Mouse (Mus musculus): Measurements from ENCODE around the gene Bbs10. TPM values are rescaled to one million over a fixed set of nuclear protein-coding genes. Genes with fewer than 3 reads are reported as not detected.

Gene Bbs10
- polyA plus RNA-seq, 1 experiment from 2014 or later, result 7.7 TPM

DNA sequence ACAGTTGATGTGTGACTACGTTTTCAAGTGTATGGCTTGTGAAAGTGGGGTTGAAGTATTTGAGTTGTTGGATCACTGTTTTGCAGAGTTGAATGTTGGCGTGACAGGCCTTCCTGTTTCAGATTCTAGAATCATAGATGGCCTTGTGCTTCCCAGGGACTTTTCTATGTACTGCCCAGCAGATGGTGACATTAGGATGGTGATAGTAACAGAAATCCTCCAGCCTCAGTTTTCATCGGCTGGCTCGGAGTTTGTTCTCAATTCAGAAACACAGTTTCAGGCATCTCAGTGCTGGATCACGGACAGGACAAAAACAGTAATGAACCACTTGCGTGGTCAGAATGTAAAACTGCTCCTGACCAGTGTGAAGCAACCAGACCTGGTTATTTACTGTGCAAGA is 1.1 kb downstream of the Bbs10 start:
- H3K9me3 ChIP-seq, result no peaks in the 10 kb centered on the region
- no peaks in the 10 kb centered on the region for H3K4me1 ChIP-seq
- no peaks in the 10 kb centered on the region for H3K27me3 ChIP-seq
- H3K9ac ChIP-seq, result no peak overlapping the region
- H3K4me3 ChIP-seq, result no peak overlapping the region
- H3K4me2 ChIP-seq (replicated peaks), result no peak overlapping the region
- H3K27ac ChIP-seq, result no peak overlapping the region
- ATAC-seq (ENCODE audit: insufficient number of reproducible peaks, insufficient read depth, low FRiP score, low TSS enrichment), result no peak
- no peaks in the 10 kb centered on the region for H3K36me3 ChIP-seq
- 91% methylated on average over 6 of the region's 6 CpGs for WGBS

DNA sequence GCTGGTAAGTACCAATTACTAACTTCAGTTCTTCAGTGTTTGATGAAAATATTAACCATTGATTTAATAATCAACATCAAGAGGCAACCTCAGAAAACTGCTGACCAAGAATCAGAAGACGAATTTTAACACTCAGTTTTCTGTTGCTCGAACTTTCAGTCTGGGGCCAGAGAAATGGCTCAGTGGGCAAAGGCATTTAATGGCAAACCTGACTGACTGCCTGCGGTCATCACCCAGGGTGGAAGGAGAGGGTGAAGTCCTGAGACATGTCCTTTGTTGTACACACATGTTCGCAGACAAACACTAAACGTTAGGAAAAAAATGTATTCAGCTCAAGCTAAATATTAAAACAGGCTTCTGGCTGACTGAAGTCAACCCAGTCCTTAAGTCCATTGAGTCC is 2.6 kb downstream of the Bbs10 start:
- Histone ChIP-seq H3K4me3 (no peak overlapping the region), H3K4me2 (replicated peaks) (no peak overlapping the region), H3K9me3 (no peaks in the 10 kb centered on the region), H3K4me1 (no peaks in the 10 kb centered on the region), H3K27me3 (no peaks in the 10 kb centered on the region), H3K27ac (no peak overlapping the region), H3K36me3 (no peaks in the 10 kb centered on the region), H3K9ac (no peak overlapping the region)
- ATAC-seq (ENCODE audit: insufficient number of reproducible peaks, insufficient read depth, low FRiP score, low TSS enrichment), result no peak
- WGBS, result 91% methylated on average over 5 of the region's 5 CpGs

DNA sequence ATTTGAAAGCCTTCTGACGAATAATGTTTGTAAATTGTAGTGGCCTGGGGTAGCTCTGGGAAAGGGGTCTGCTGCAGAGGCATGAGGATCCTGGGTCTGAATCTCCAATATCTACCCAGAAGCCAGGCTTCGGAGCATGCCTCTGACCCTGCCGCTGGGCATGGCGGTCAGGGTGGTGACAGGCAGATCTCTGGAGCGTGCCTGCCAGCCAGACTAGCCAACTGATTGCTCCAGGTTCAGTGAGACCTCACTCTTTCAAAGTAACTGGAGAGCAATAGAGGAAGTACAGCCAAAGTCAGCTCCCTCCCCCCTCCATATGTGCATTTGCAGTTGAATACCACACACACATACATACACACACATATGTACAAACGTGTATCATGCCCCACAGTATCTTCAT is 4.0 kb downstream of the Bbs10 start:
- Histone ChIP-seq H3K9ac (no peak overlapping the region), H3K4me3 (no peak overlapping the region), H3K36me3 (no peaks in the 10 kb centered on the region), H3K9me3 (no peaks in the 10 kb centered on the region), H3K4me2 (replicated peaks) (no peak overlapping the region), H3K27me3 (no peaks in the 10 kb centered on the region), H3K27ac (no peak overlapping the region), H3K4me1 (no peaks in the 10 kb centered on the region)
- ATAC-seq (ENCODE audit: insufficient number of reproducible peaks, insufficient read depth, low FRiP score, low TSS enrichment), result no peak
- 90% methylated on average over 6 of the region's 6 CpGs for WGBS

DNA sequence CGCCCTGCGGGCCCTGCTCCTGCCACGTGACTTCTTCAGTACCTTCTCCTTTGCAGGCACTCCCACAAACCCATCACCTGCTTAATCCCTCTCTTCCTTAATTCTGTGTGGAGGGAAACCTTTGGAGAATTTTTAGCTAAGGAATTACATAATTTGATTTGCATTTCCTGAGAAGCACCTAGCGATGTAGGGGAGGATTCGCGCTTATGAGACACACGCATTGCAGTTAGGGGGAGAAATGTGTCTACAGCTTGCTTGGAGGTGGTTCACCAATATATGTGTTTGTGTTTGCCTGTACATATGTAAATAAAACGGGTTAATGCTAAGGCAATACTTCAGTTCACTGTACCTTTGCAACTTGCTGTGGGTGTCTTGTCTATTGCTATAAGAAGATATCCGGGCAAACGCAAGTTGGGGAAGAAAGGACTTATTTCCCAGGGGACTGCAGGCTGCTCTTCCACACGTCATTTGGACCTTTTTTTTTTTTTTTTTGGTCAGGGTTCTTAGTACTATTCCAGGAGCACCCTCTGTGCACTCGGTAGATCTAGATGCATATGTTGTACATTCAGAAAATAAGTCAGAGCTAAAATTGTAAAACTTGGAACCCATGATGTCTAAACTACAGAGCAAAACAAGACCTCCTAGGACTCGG is 10.5 kb downstream of the Bbs10 start:
- Histone ChIP-seq H3K27ac (no peak overlapping the region), H3K4me1 (no peaks in the 10 kb centered on the region), H3K9ac (no peak overlapping the region), H3K4me2 (replicated peaks) (no peak overlapping the region), H3K36me3 (no peaks in the 10 kb centered on the region), H3K4me3 (no peak overlapping the region), H3K9me3 (no peaks in the 10 kb centered on the region), H3K27me3 (no peaks in the 10 kb centered on the region)
- WGBS, result 89% methylated on average over 13 of the region's 13 CpGs
- ATAC-seq (ENCODE audit: insufficient number of reproducible peaks, insufficient read depth, low FRiP score, low TSS enrichment), result no peak

DNA sequence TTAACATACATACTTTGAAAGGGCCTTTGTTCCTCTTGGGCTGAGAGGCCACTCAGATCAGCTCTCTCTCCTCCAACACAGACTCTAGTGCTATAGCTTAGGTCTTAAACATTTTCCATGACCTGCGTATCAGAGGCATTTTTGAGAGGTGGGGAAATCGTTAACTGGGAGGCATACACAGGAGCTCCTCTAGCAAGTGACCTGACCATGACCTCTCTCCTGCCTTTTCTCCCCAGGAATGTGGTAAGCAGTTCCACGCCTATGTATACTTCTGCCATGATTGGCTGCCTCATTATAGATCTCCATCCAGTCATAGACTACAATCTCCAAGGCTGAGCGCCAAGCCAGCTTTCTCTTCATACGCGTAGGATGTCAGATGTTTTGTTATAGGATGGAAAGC is 14.8 kb downstream of the Bbs10 start:
- Histone ChIP-seq H3K4me2 (replicated peaks) (no peak overlapping the region), H3K36me3 (no peaks in the 10 kb centered on the region), H3K4me1 (no peaks in the 10 kb centered on the region), H3K27me3 (no peaks in the 10 kb centered on the region), H3K9me3 (no peaks in the 10 kb centered on the region), H3K4me3 (no peak overlapping the region), H3K9ac (no peak overlapping the region), H3K27ac (no peak overlapping the region)
- no peak for ATAC-seq (ENCODE audit: insufficient number of reproducible peaks, insufficient read depth, low FRiP score, low TSS enrichment)
- WGBS, result 70% methylated on average over 6 of the region's 6 CpGs

DNA sequence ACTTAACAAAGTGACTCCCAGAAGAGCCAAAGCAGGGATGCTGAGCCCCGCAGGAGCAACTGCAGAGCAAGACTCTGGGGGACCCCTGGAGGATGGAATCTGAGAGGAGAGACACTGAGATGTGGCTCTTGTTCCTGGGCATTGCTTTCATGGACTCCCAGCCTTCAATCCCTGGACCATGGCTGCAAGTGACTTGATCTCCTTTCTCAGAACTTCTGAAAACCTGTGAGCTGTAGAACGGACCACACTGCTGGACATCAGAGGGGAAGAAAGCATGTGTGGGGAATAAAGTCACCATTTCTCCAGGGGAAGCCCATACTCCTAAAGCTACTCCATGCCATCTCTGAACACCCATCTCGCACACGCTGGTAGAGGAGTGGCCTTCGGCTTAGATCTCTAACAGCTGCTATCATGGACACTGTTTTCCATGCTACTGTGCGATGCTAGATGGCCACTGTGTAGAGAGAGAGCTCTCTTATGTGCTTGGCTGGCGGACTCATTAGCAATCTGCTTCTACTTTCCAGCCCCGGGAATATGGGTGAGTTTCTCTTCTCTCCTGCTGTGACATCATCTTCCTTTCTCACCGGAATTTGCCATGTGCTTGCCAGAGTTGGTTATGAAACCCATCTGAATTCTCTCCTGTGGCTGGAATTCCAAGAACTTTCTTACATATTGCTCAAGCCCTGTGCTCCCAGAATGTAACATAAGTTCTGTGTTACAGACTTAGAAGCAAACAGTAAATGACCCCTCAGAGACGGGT is 16.3 kb downstream of the Bbs10 start:
- H3K9me3 ChIP-seq, result no peaks in the 10 kb centered on the region
- no peak for ATAC-seq (ENCODE audit: insufficient number of reproducible peaks, insufficient read depth, low FRiP score, low TSS enrichment)
- no peaks in the 10 kb centered on the region for H3K36me3 ChIP-seq
- no peak overlapping the region for H3K4me2 ChIP-seq (replicated peaks)
- no peak overlapping the region for H3K27ac ChIP-seq
- H3K4me3 ChIP-seq, result no peak overlapping the region
- H3K4me1 ChIP-seq, result no peaks in the 10 kb centered on the region
- WGBS, result 62% methylated on average over 10 of the region's 10 CpGs
- H3K27me3 ChIP-seq, result no peaks in the 10 kb centered on the region
- no peak overlapping the region for H3K9ac ChIP-seq

DNA sequence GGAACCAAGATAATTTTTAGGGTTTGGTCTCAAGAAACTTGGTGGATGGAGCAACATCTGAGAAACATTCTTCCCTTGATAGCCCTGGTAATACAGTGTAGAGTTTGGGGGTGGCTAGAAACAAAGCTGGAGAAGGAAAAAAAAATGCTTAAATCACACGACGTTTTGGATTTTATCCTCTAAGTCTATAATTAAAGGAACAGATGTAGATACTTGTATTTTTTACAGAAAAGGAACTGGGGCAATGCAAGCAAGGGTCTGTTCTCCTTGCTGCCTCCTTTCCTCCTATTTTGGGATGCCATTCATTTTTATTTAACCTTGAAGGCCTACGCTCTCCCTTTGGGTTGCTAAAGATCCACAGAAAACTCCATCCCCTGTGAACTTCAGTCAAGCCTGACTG is 17.5 kb downstream of the Bbs10 start:
- ATAC-seq (ENCODE audit: insufficient number of reproducible peaks, insufficient read depth, low FRiP score, low TSS enrichment), result no peak
- H3K27me3 ChIP-seq, result no peaks in the 10 kb centered on the region
- H3K9me3 ChIP-seq, result no peaks in the 10 kb centered on the region
- 73% methylated on average over 3 of the region's 3 CpGs for WGBS
- no peaks in the 10 kb centered on the region for H3K36me3 ChIP-seq
- no peak overlapping the region for H3K4me2 ChIP-seq (replicated peaks)
- H3K4me1 ChIP-seq, result no peaks in the 10 kb centered on the region
- H3K4me3 ChIP-seq, result no peak overlapping the region
- no peak overlapping the region for H3K9ac ChIP-seq
- H3K27ac ChIP-seq, result no peak overlapping the region

DNA sequence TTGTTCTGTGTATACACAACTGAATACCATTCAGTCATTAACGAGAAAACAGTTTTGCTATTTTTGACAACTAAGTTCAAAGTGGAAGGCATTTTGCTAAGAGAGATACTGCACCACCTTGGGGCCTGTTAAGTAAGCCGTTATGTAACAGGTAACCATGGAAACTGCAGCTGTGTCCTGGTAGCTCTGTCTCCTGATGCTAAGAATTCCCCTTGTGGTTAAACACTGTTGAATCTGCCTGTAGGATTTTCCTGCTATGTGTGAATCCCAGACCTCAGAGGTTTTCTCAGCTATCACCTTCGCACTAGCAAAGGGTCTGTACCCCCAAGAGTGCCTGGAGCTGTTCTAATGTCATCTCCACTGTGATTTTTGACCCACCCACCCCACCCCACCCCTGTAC is 19.5 kb downstream of the Bbs10 start:
- no peak overlapping the region for H3K4me3 ChIP-seq
- H3K27me3 ChIP-seq, result no peaks in the 10 kb centered on the region
- no peak overlapping the region for H3K27ac ChIP-seq
- ATAC-seq (ENCODE audit: insufficient number of reproducible peaks, insufficient read depth, low FRiP score, low TSS enrichment), result no peak
- H3K4me2 ChIP-seq (replicated peaks), result no peak overlapping the region
- no peaks in the 10 kb centered on the region for H3K4me1 ChIP-seq
- WGBS, result 73% methylated on average over 3 of the region's 3 CpGs
- no peaks in the 10 kb centered on the region for H3K36me3 ChIP-seq
- H3K9me3 ChIP-seq, result no peaks in the 10 kb centered on the region
- H3K9ac ChIP-seq, result no peak overlapping the region

DNA sequence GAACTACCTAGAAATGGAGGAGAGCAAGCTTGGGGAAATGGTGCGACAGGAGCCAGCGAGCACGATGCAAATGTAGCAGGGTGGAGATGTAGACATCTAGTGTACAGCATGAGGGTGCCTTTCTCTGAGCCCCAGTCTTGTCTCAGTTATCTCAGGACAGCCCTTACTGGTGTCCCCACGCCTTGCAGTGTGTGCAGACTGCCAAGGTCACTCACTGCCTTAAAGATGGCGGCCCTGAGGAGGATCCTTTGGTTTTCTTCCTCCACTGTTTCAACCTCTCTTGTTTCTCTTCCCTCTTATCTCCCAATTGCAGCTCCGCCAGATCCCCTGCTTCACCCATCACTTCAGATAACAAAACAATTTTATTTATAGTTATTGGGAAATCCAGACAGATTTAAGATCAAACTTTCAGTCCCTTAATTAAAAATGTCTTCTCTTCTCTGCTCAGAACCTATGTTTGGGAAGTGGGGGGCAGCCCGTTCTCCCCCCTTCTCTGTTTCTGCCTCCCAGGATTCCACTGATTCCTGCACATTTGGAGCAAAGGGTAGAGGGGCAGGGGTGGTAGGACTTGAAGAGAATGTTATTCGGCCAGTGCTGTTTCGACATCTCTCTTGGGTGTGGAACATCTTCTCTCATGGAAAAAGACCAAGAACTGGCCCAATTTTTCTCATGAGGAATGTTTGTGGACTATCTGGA is 20.5 kb downstream of the Bbs10 start:
- ATAC-seq (ENCODE audit: insufficient number of reproducible peaks, insufficient read depth, low FRiP score, low TSS enrichment), result no peak
- no peak overlapping the region for H3K9ac ChIP-seq
- no peaks in the 10 kb centered on the region for H3K36me3 ChIP-seq
- no peaks in the 10 kb centered on the region for H3K9me3 ChIP-seq
- no peak overlapping the region for H3K4me2 ChIP-seq (replicated peaks)
- WGBS, result 92% methylated on average over 9 of the region's 9 CpGs
- H3K4me1 ChIP-seq, result no peaks in the 10 kb centered on the region
- H3K4me3 ChIP-seq, result no peak overlapping the region
- H3K27ac ChIP-seq, result no peak overlapping the region
- no peaks in the 10 kb centered on the region for H3K27me3 ChIP-seq

DNA sequence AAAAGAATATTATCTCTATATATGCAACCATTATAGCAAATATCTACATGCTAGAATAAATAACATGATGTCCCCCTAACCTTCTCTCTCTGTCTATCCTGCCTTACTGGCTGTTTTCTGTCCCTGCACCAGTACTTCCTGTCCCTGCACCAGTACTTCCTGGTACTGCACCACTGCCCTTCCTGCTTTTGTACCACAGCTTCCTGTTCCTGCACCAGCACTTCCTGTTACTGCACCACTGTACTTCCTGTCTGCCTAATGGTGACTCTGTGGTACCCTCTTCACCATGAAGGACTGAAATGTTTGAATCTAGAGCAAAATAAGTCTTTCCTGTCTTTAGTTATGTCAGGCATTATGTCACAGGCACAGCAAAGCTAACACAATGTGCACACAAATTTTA is 22.1 kb downstream of the Bbs10 start:
- no peak overlapping the region for H3K27ac ChIP-seq
- no peaks in the 10 kb centered on the region for H3K4me1 ChIP-seq
- no peak overlapping the region for H3K4me3 ChIP-seq
- H3K9ac ChIP-seq, result no peak overlapping the region
- no peak overlapping the region for H3K4me2 ChIP-seq (replicated peaks)
- ATAC-seq (ENCODE audit: insufficient number of reproducible peaks, insufficient read depth, low FRiP score, low TSS enrichment), result no peak
- H3K9me3 ChIP-seq, result no peaks in the 10 kb centered on the region
- H3K36me3 ChIP-seq, result no peaks in the 10 kb centered on the region
- H3K27me3 ChIP-seq, result no peaks in the 10 kb centered on the region

DNA sequence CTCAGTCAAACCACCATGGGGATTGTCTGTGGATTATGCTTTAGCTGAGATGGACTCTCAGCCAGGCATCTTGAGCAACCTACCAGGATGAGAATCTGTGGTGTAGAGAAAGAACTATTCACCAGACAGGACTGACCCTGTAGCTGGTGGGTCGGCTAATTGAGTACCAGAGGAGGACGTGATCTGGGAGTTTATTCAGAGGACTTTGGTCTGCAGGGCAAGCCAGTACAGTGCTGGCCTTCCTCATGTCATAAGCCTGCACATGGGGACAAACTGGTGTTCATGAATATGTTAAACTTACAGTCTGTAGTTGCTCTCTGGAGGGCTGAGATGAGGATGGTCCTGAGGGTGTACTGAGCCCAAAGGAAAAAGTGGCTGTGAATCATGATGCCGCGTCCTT is 29.5 kb downstream of the Bbs10 start:
- WGBS, result 79% methylated on average over 4 of the region's 4 CpGs
- no peak overlapping the region for H3K9ac ChIP-seq
- no peaks in the 10 kb centered on the region for H3K27me3 ChIP-seq
- no peaks in the 10 kb centered on the region for H3K36me3 ChIP-seq
- H3K27ac ChIP-seq, result no peak overlapping the region
- H3K4me3 ChIP-seq, result no peak overlapping the region
- no peak overlapping the region for H3K4me2 ChIP-seq (replicated peaks)
- H3K9me3 ChIP-seq, result no peaks in the 10 kb centered on the region
- H3K4me1 ChIP-seq, result no peaks in the 10 kb centered on the region
- no peak for ATAC-seq (ENCODE audit: insufficient number of reproducible peaks, insufficient read depth, low FRiP score, low TSS enrichment)

DNA sequence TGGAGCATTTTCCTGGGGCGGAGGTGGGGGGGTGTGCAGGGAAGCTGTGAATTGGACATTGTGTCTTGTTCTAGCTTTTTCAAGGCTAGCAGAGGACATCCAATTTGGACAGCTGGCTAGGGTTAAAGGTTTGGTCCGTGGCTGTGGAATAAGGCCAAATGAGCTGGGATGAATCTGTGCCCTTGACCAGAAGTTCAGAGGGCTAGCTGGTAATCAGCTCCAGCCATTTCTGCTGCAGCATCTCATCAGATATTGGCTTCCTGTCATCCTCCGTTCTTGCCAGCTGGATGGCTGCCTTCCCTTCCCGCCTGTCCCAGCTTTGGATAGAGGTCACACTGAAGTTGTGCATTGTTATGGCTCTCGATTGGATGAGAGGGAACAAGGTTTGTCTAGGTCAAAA is 30.8 kb downstream of the Bbs10 start:
- Histone ChIP-seq H3K4me1 (no peaks in the 10 kb centered on the region), H3K27ac (no peak overlapping the region), H3K4me3 (no peak overlapping the region), H3K27me3 (no peaks in the 10 kb centered on the region), H3K9me3 (no peaks in the 10 kb centered on the region), H3K4me2 (replicated peaks) (no peak overlapping the region), H3K9ac (no peak overlapping the region), H3K36me3 (no peaks in the 10 kb centered on the region)
- ATAC-seq (ENCODE audit: insufficient number of reproducible peaks, insufficient read depth, low FRiP score, low TSS enrichment), result no peak
- 80% methylated on average over 5 of the region's 5 CpGs for WGBS

Data from embryonic facial prominence, embryonic 12.5 days (tissue).